Mouse (Mus musculus) B cell, adult 67 days (primary cell): ENCODE data around the gene Ints1. TPM values are rescaled to one million over a fixed set of nuclear protein-coding genes. Genes with fewer than 3 reads are reported as not detected.

Experiments
- total RNA-seq, 2 experiments: library from RNA; stranded (reverse); gene quantifications; 4 replicates each; pipeline ENCODE4 v1.2.4; 2023

Ints1 gene
- 100 to 1,000 TPM; 119 TPM for total RNA-seq

GRCm38 (mm10) chr5:139775216-139775926, at the start of gene Ints1:
Gene Ints1, minus strand, starts transcription at chr5:139775674.

GRCm38 (mm10) chr5:139819538-139820181, 44.2 kb upstream of the Ints1 start, which contains the start of gene Tmem184a:
Gene Tmem184a, minus strand, starts transcription at chr5:139819917.

GRCm38 (mm10) chr5:139791227-139792158, 16.0 kb upstream of the Ints1 start, which contains the start of gene Mafk:
Gene Mafk, plus strand, starts transcription at chr5:139791513.

GRCm38 (mm10) chr5:139735677-139736503, 39.6 kb downstream of the Ints1 start, which contains the start of gene Micall2:
Gene Micall2, minus strand, starts transcription at chr5:139736336.

Other genes starting within 250 kb of the Ints1 start
- gene Uncx, start 232.2 kb downstream of the Ints1 start, total RNA-seq, result not detected
- not detected for gene Micall2, start 39.3 kb downstream of the Ints1 start, total RNA-seq
- gene Mafk, start 15.8 kb upstream of the Ints1 start, total RNA-seq, result 100 to 1,000 TPM; 252 to 291 TPM
- not detected for gene Tmem184a, start 44.2 kb upstream of the Ints1 start, total RNA-seq
- gene Gm26938, start 50.7 kb upstream of the Ints1 start, total RNA-seq, result not detected
- gene Psmg3, start 51.2 kb upstream of the Ints1 start, total RNA-seq, result 10 to 100 TPM; 15.4 to 17.7 TPM
- gene Elfn1, start 132.3 kb upstream of the Ints1 start, total RNA-seq, result not detected